Mouse (Mus musculus) thymus, postnatal 36 days (tissue): ENCODE measurements around the gene Adgrl2.

Source experiments
- DNase-seq, 2 experiments: peaks; one replicate each; pipeline ENCODE4 v3.0.0; 2022; ENCODE audit warnings: mixed read lengths in 2 of 2

Gene Adgrl2

DNA sequence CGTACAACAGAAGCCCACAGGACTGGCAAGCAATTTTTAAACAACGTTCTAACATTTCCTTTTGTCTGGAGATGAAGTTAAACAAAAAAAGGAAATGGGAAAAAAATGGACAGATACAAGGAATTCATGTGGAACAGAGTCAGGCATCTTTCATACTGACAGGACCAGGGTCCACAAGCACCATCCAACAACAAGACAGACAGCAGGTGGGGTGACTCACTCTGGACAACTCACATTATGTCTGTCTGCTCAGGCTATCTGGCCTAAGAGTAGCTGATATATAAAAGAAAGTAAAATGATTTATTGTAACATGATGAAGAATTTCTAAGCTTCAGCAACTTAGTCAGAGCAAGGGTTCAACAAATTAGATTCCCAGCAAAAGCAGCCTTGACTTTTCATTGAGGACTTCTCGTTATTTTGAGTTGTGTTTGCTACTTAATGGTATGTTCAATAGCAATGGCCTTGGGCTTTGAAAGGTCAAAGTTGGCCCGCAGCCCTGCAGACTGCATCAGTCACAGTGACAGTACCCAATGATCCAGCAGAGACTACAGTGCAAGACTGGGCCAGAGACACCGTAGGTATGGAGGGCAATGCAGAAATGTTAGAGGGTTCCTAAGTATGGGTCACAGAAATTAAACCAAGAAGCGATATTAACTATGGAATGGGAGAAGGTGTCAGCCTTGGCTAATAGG is 171.8 kb downstream of the Adgrl2 start:
- DNase-seq, result no peak

DNA sequence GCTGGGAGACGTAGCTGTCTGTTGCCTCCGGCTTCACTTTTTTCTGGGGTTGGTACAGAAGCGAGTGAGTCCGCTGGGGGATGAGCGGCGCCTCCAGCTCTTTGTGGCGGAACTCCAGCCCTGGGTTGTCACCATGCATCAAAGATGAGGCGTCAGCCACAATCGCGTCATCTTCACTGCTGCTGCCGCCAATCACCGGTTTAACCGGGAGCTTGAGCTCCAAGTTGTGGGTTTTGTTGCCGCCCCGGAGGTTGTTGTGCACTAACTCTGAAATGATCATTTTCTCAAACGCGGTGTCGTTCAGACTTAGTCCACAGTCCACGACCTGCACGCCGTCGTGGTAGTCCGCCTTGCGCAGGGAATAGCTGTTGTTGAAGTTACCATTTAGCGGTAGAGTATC is 172.9 kb downstream of the Adgrl2 start:
- no peak for DNase-seq

DNA sequence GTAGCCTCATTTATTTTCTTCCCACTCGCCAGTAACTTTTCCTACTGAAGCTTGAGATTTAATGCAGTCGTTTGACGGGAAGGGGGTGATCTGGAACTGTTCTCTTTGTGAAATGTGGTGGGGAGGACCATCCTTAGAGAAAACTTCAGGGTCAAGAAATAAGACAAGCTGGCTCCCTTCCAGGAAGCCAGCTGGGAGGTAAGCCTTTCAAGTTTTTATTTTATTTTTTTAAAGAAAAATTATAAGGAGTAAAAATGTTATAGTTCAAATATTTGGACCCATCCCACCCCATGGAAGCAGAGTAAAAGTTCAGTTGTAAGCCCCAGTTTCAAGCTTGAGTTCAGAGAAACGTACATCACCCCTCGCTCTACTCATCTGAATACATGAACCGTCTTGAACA is 177.2 kb downstream of the Adgrl2 start:
- DNase-seq, result no peak

DNA sequence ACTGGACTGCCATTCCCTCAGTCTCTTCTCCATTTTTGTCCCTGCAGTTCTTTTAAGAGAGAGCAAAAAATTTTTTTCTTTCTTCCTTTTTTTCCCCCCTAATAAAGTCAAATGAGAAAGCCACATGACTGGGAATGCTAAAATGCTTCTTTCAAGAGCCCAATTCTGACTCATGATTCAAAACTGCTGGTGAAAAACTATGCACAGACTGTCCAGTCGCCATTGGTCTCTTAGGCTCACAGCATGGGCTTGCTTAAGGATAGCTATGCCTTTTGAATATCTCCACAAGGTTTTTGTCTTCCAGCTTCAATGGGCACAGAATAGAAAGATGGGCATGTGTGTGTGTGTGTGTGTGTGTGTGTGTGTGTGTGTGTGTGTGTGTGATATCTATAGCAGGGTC is 178.3 kb downstream of the Adgrl2 start:
- no peak for DNase-seq

DNA sequence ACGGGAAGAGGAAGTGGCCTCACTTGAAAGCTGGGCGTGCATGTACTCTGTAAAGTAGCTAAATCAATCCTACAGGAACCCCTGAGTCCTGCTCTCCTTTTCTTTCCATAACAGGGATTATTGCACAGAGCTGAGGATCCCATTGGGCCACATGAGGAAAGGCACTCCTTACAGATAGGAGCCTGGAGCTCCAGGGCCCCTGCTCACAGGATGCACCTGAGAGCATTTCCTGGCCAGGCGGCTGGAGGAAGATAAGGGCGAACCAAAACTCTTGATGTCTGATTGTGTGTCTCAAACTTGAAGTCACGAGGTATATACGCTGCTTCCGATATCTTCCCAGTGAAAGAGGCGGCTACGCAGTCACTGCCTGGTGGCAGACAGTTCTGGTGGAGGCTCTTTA is 183.4 kb downstream of the Adgrl2 start:
- peak; percentile 17 to 31 for DNase-seq

DNA sequence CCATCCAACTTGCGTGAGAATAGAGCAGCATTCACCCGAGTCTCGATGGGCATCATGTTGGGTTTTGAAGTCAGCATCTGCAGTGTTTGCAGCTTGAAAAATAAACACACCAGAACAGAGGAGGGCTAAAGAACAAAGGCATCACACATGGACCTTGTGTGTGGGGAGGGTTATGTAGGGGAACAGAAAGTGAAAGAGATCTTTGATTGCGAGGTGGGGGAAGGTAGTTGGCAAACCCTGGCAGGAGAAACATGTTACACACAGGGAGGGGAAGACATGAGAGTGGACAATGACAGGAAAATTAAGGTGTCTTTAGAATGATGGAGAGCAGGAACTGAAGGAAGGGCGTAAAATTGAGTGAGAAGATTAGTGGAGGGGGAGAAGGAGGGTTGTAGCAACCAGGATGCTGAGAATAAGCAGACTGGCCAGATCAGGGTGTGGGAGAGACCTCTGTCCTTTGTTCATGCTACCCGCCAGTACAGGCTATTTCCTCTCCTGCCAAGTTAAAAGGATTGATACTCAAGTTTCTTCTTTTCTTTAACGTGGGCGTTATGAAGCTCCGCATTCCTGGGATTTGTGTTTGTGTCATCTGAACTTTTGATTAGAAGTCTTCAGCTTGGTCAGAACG is 197.0 kb downstream of the Adgrl2 start:
- no peak for DNase-seq

DNA sequence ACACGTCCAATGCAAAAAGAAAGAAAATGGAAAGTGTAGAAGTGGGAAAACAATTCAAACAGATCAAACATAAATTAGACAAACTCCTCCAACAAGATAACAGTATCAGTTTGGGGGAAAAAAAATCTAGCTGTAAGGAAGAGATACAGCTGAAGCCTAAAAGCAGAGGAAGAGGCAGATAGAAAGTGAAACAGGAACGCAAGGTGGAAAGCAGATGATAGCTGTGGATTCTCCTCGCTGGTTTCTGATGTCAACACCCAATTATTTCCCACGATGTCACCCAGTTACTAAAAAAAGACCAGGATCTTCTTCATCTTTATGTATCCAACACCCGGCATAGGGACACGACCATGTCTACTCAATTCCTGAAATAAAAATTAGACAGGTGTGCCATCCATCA is 220.0 kb downstream of the Adgrl2 start:
- no peak for DNase-seq
